Mouse (Mus musculus) embryo, embryonic 10.5 days (tissue): ENCODE results near the gene Clasrp.

ENCODE experiments used
- DNase-seq: peaks from one replicate; pipeline ENCODE4 v3.0.0-alpha.2; 2015; ENCODE audit warnings: low spot score

Clasrp gene

GRCm38 (mm10) chr7:19531077-19531476 is 73.2 kb downstream of the Clasrp start:
- no peak for DNase-seq
